Mouse (Mus musculus) midbrain, postnatal 0 days (tissue): ENCODE measurements around the gene Tyw3. TPM values are rescaled to one million over a fixed set of nuclear protein-coding genes. Genes with fewer than 3 reads are reported as not detected.

Experiments used
- ATAC-seq: fragments of 200-750 bp; cut with Nextera tagmentation; 2 replicates; pipeline ENCODE4 v1.8.0; 2017; ENCODE audit warnings: moderate number of reproducible peaks, mild to moderate bottlenecking, moderate TSS enrichment, moderate library complexity; ENCODE audit not compliant: low FRiP score
- DNase-seq: peaks from one replicate; pipeline ENCODE4 v3.0.0-alpha.2; 2015; ENCODE audit warnings: low spot score
- H3K27ac ChIP-seq: fragments of 300-500 bp; sonication (generic); 2 replicates; pipeline ENCODE4 v1.5.1; 2014; ENCODE audit warnings: low read depth, mild to moderate bottlenecking, low read length, mixed read lengths
- H3K27me3 ChIP-seq: fragments of 300-500 bp; sonication (generic); 2 replicates; pipeline ENCODE4 v1.6.1; 2014; ENCODE audit warnings: low read length, control low read depth, mixed read lengths; ENCODE audit not compliant: insufficient read depth
- H3K36me3 ChIP-seq: fragments of 300-500 bp; sonication (generic); 2 replicates; pipeline ENCODE4 v1.6.1; 2014; ENCODE audit warnings: low read length, control low read depth, mixed read lengths; ENCODE audit not compliant: insufficient read depth
- H3K4me1 ChIP-seq: fragments of 300-500 bp; sonication (generic); 2 replicates; pipeline ENCODE4 v1.6.1; 2014; ENCODE audit warnings: mild to moderate bottlenecking, control low read depth, antibody characterized with exemption, low read length, mixed read lengths; ENCODE audit not compliant: insufficient read depth
- H3K4me2 ChIP-seq: fragments of 300-500 bp; sonication (generic); 2 replicates; pipeline ENCODE4 v1.6.1; 2014; ENCODE audit warnings: low read depth, mild to moderate bottlenecking, low read length, mixed read lengths; ENCODE audit not compliant: poor library complexity, severe bottlenecking
- H3K4me3 ChIP-seq: fragments of 300-500 bp; sonication (generic); 2 replicates; pipeline ENCODE4 v1.5.1; 2014; ENCODE audit warnings: low read depth, mild to moderate bottlenecking, low read length, moderate library complexity
- H3K9ac ChIP-seq: fragments of 300-500 bp; sonication (generic); replicated peaks from 2 replicates; pipeline ENCODE4 v1.6.1; 2014; ENCODE audit warnings: mild to moderate bottlenecking, low read length, moderate library complexity, mixed read lengths; ENCODE audit not compliant: poor library complexity, severe bottlenecking
- H3K9me3 ChIP-seq: fragments of 300-500 bp; sonication (generic); 2 replicates; pipeline ENCODE4 v1.6.1; 2016; ENCODE audit warnings: low read length, control low read depth
- CTCF ChIP-seq: IDR thresholded peaks from 2 replicates; pipeline ENCODE4 v1.5.1; 2016; ENCODE audit warnings: antibody characterized with exemption, mild to moderate bottlenecking
- whole genome bisulfite sequencing: fragments of 180-500 bp; shearing (Covaris S2); extraction: QIAGEN DNeasy Blood & Tissue Kit; methylation state at CpG from one replicate; pipeline ENCODE4 v1.1.7; 2014; 5-methylcytosine and 5-hydroxymethylcytosine counted together
- polyA plus RNA-seq: library from polyadenylated mRNA; unstranded; fragments of >200 nt; fragmentation: Nextera tagmentation; extraction: Ambion mirVana; gene quantifications from 2 replicates; pipeline ENCODE4 v1.2.1, GENCODE M21; 2015
- total RNA-seq: library from RNA; depleted of rRNA; stranded (reverse); fragments of >200 nt; gene quantifications from 2 replicates; pipeline ENCODE4 v1.2.3, GENCODE M21; 2014

Gene Tyw3
- total and polyA plus RNA-seq, 2 experiments from 2014 or later, result 10.2 to 10.7 TPM

DNA sequence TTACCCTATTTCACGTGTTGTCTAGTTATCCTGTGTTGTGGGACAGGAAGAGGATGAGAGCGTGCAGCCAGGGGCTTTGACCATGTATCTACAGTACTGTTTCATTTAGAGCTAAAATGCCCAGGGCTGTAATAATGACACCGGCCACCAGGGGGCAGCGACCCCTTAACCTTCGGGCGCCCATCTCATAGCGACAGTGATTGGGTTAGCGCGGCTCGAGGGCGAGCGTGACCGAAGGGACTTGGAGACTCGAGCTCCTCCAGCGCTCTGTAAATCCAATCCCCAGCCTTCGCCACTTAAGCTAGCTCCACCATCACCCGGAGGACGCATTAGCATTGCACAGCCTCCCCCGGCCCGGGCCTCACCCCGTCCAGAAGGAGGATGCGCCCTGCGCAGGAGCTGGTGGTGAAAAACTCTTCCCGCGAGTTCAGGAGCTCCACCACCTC, 393 bp downstream of the Tyw3 start, which contains the start of gene Cryz:
Gene Cryz, plus strand, starts transcription at position 224 of the 446 bp plus-strand sequence.
- Histone ChIP-seq H3K4me1 (no peaks in the 10 kb centered on the region), H3K27ac (peak within 1 kb of the TSS; percentile 95), H3K9ac (peak within 1 kb of the TSS; percentile 87), H3K27me3 (no peaks in the 10 kb centered on the region), H3K4me2 (peak within 1 kb of the TSS; percentile 68), H3K4me3 (peak within 1 kb of the TSS; percentile 84), H3K36me3 (peaks cover 21% of the 10 kb centered on the region), H3K9me3 (no peaks in the 10 kb centered on the region)
- peak; percentile 93 for DNase-seq
- under 1% methylated on average over 25 of the region's 25 CpGs for WGBS
- peak; percentile 92 for TF ChIP-seq CTCF
- peak; percentile 92 for ATAC-seq

DNA sequence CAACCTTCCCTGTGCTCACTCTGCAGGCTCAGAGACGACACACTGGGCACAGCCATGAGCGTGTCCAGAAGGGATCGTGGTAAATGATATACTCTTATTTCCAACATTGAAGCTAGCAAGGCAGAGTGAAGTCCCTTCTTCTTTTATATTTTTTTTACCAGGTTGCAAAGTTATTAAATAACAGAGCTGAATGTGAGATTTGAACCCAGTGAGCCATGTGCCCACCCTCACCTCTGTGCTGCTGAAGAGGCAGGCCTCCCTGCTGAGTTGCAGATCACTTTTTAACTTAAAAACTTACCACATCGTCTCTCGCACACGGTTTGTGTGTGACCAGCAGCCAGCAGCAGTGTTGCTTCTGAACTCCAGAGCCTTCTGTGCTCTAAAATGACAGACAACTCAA, 2.7 kb downstream of the Tyw3 start:
- Histone ChIP-seq H3K27ac (no peak overlapping the region), H3K36me3 (peaks cover 44% of the 10 kb centered on the region), H3K4me2 (no peak overlapping the region), H3K9me3 (no peaks in the 10 kb centered on the region), H3K27me3 (no peaks in the 10 kb centered on the region), H3K4me3 (no peak overlapping the region), H3K4me1 (no peaks in the 10 kb centered on the region), H3K9ac (no peak overlapping the region)
- WGBS, result 99% methylated on average over 6 of the region's 6 CpGs
- no peak for TF ChIP-seq CTCF
- DNase-seq, result no peak
- ATAC-seq, result no peak

DNA sequence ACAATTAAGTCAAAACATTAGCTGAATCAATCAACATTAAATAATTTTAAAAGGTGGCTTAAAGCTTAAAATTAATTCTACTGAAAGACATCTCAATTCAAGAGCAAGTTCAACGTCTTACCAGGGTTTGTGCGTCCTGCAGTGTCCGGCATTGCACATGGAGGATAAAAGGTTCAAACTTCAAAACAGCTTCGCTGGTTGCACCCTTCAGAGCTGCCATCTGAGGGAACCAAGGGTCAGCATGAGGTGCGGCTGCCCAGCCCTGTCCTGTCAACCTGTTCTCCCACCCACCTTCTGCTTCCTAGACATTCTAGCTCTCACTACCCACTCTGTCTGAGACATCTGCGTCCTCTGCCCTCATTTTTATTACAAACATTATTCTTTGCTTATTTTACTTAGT, 3.3 kb downstream of the Tyw3 start:
- no peak overlapping the region for H3K4me3 ChIP-seq
- ATAC-seq (no peak), DNase-seq (no peak)
- no peaks in the 10 kb centered on the region for H3K4me1 ChIP-seq
- H3K9me3 ChIP-seq, result no peaks in the 10 kb centered on the region
- no peaks in the 10 kb centered on the region for H3K27me3 ChIP-seq
- 89% methylated on average over 6 of the region's 6 CpGs for WGBS
- H3K27ac ChIP-seq, result no peak overlapping the region
- TF ChIP-seq CTCF, result no peak
- H3K9ac ChIP-seq, result no peak overlapping the region
- peaks cover 44% of the 10 kb centered on the region for H3K36me3 ChIP-seq
- H3K4me2 ChIP-seq, result no peak overlapping the region

DNA sequence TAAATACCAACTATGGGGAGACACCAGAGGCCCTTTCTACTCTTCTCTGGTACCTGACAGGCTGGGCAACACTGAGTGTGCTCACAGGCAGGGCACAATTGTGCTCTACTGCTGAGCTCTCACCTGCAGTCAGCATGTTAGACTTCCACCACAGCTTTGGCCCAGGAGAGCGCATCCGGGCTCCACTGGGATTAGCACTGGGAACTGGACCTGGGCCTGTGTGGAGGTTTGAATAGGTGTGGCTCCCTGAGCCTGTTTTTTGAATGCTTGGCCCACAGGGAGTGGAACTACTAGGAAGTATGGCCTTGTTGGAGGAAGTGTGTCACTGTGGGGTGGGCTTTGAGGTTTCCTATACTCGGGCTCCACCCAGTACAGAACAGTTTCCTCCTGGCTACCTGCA, 5.3 kb downstream of the Tyw3 start:
- no peak overlapping the region for H3K27ac ChIP-seq
- peaks cover 51% of the 10 kb centered on the region for H3K36me3 ChIP-seq
- no peak for ATAC-seq
- H3K9ac ChIP-seq, result no peak overlapping the region
- WGBS, result 95% methylated on average over 3 of the region's 3 CpGs
- no peaks in the 10 kb centered on the region for H3K27me3 ChIP-seq
- no peak overlapping the region for H3K4me2 ChIP-seq
- H3K9me3 ChIP-seq, result no peaks in the 10 kb centered on the region
- DNase-seq, result no peak
- no peak for TF ChIP-seq CTCF
- no peaks in the 10 kb centered on the region for H3K4me1 ChIP-seq
- H3K4me3 ChIP-seq, result no peak overlapping the region

DNA sequence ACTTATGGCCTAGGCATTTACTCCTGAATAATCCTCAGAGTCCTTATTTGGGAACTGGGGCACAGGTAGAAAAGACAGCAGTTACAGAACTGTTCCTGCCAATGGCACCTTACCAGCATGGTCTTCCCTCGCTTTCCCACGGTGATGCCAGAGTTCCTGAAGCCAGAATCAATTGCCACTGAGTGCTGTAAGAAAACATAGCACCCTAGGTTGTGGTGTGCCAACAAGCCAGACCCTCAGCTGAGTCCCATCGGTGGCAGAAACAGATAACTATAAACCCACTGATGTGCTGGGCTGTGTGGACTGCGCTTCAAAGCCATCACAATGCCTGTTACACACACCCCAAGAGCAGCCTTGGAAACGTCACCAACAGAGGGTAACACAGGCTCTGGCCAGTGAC, 5.9 kb downstream of the Tyw3 start:
- H3K36me3 ChIP-seq, result peaks cover 51% of the 10 kb centered on the region
- no peak for ATAC-seq
- TF ChIP-seq CTCF, result no peak
- no peaks in the 10 kb centered on the region for H3K4me1 ChIP-seq
- no peak overlapping the region for H3K4me2 ChIP-seq
- H3K9ac ChIP-seq, result no peak overlapping the region
- H3K4me3 ChIP-seq, result no peak overlapping the region
- no peaks in the 10 kb centered on the region for H3K9me3 ChIP-seq
- no peak for DNase-seq
- H3K27ac ChIP-seq, result no peak overlapping the region
- 91% methylated on average over 5 of the region's 5 CpGs for WGBS
- H3K27me3 ChIP-seq, result no peaks in the 10 kb centered on the region

DNA sequence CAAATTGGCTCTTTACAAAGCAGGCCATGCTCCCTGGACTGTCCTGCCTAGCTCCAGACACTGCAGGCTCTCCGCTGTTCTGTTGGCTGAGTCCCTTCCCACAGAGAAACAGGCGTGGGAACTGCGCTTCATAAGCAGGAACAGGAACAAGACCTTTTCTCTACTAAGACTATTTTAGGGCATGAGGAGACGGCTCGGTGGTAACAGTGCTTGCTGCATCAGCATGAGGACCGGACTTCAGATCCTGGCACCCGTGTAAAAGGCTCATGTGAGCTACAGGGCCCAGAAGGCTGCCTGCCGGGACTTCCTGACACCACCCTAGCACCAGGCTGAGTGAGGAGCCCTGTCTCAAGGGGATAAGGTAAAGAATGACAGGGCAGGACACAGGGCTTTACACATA, 12.6 kb downstream of the Tyw3 start:
- DNase-seq (no peak), ATAC-seq (no peak)
- WGBS, result 83% methylated on average over 8 of the region's 8 CpGs

More for the DNA sequence above, 12.6 kb downstream of the Tyw3 start:
- Histone ChIP-seq H3K4me1 (no peaks in the 10 kb centered on the region), H3K4me2 (no peak overlapping the region), H3K9me3 (no peaks in the 10 kb centered on the region), H3K9ac (no peak overlapping the region), H3K27me3 (no peaks in the 10 kb centered on the region), H3K27ac (no peak overlapping the region), H3K4me3 (no peak overlapping the region), H3K36me3 (peaks cover 16% of the 10 kb centered on the region)
- TF ChIP-seq CTCF, result no peak
